Mouse (Mus musculus): ENCODE measurements at regions not wholly inside any gene's neighbourhood (a gene's known extent, or its start where the extent isn't known, plus 50 kb on each side); places are given as distances from the start of the nearest gene placed in this dataset.
A peak's percentile ranks its signal among the peaks of the same experiment; 100 is the strongest.

DNA sequence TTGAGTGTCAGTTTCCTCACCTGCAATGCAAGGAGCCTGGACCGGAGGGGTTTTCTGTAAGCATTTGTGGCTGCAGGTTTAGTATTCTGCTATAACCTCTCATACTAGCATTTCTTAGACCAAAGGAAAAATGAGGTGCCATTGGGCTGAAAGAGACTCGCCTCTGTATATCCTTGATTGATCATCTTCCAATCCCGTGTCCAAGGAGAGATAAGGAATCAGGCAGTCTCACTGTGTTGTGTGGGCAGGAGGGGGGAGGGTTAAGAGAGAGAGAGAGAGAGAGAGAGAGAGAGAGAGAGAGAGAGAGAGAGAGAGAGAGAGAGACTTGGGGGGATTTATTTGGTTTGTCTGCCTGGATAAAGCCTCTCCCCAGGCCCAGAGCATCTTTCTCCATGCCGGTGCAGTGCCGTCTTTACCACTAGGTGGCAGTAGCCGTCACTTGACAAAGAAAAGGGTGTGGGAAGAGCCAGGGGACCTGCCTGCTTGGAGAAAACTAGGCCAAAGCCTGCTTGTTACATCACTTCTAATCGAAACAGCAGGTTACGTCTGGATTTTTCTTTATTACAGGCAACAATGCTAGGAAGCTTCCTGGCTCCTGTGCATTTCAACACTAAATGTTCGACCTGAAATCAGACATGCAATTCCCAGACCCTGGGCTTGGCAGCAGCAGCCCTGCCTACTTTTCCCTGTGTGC lies 56.1 kb upstream of the Ces5a start:
- peak; percentile 85 for DNase-seq

DNA sequence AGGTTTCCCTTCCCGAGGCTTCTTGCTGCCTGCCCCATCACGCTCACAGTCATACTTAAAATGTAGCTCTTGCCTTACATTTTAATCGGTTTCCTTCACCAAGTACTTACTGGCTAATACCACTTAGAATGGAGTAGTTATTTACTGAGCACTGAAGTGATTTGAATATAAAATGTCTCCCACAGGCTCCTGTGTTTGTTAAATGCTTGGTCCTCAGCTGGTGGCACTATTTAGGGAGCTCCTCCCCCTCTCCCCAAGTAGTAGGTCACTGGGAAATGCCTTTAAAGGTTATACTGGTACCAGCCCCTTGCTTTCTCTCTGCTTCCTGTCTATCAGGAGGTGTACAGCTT lies 56.6 kb upstream of the Ces5a start:
- no peak for DNase-seq

DNA sequence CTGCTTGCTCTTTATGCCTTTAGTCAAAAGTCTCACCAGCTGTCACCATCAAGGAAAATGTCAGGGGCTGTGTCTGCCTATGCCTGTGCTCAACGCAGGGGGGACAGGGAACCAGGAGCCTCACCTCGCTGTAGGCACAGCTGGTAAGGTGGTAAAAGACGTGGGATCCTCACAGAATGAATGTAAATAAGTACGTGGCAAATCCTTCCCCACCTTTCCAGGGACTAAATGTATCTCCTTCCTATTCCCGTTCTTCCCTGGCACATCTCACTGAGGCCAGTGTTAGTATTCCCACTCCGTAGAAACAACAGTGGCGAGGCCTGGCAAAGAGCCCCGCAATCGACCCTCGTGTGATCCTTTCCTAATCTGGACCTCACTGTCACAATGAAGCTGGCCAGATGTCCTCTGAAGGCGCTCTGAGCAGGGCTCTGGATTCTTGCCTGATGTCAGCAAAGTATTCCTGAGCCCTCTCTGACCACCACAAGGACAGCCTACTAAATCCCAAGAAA lies 63.0 kb upstream of the Ces5a start:
- peak; percentile 8 for DNase-seq

DNA sequence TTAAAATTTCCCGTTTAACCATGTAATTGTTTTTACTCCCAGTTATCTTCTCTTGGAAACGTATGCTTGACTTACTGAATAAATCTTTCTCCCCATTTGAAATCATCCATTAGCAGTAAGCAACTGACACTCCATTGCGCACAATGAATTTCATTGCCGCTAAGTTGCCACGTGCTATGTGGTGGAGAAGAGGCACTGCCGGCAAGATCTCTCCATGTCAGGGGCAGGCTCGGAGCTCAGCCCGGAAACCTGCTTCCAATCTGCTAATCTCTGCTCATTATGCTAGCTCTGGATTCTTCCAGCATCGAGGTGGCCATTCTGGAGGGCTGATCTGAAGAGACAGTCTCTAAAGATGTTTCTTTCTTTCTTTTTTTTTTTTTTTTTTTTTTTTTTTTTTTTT lies 63.7 kb upstream of the Ces5a start:
- DNase-seq, result no peak

DNA sequence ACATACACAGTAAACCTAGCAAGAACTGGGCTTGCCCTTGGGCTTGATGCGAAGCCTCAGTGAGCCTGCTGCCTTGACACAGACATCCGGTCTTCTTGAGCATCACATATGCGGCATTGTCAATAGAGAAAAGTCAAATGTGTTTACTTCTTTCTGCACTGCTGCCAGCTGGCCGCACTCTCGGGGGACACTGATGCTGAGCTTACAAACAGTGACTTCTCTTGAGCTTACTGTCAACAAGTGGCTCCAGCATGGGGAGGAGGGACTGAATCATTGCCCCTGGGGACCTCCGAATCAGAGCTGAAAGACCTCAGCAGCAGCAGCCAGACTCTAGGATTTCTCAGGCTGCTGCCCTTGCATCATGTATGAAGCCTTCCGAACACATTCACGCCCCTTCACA lies 64.1 kb upstream of the Ces5a start:
- peak; percentile 26 for DNase-seq

DNA sequence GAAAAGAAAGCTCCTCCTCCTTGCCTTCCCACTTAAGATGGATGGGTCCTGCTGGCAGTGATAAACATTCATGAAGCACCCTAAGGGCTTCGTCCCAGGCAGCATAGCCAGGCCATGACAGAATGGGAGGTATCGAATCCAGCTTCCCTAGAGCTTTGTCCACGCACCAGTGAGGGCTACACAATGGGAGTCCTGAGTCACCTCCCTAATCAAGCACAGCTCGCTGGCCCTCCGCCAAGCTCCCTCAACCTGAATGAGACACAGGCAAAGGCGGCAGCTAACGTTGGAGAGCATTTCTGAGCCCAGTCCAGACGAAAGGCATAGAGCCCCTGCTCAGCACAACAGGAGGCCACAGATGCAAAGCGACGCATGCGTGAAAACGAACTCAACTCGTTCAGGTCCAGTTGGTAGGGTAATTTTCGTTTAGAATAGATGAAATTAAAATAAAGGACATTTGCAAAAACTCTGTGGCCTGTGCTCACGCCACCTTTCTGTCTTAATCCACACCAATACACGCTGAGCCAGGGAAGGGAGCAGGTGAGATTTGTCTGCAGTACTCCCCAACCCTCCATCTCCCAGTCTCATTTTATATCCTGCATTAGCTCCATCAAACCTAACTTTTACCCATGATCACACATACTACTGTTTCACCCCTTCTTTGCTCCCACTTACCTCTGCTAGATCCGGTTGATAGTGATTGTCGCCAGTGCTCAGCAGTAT lies 91.3 kb upstream of the Ces5a start:
- DNase-seq, result peak; percentile 29

DNA sequence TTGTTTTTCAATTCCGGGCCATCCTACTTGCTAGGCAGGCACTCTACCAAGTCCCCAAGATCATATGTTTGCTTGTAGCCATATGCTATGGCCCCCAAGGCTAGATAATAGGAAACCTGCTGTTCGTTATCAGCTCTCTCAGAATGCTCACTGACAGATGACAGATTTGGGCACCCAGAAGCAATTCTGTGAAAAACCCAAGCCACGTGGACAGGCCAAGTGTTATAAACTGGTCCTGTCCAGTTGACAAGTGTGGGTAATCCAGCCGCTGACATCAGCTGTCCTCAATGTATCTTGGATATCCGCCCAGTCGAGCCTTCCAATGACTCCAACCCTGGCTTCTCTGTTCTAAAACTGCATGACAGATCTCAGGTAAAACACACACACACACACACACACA lies 92.0 kb upstream of the Ces5a start:
- no peak for DNase-seq

DNA sequence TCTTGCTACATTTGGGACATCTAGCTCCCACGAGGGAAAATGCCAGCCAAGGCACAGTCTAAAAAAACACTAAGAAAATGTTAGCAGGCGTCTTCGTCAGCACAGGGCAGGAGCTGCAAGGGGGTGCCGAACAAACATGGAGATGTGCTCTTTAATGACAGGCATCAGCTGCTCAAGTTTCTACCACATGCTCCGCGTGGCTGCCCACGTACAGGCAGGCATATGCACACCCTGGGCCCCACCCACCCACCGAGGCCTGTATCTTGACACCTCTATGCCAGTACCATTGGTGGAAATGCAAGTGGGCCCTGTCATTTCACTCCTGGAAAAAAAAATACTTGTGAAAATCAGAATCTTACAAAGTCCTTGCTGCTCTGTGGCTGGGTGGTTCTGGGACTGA lies 97.3 kb upstream of the Ces5a start:
- no peak for DNase-seq

DNA sequence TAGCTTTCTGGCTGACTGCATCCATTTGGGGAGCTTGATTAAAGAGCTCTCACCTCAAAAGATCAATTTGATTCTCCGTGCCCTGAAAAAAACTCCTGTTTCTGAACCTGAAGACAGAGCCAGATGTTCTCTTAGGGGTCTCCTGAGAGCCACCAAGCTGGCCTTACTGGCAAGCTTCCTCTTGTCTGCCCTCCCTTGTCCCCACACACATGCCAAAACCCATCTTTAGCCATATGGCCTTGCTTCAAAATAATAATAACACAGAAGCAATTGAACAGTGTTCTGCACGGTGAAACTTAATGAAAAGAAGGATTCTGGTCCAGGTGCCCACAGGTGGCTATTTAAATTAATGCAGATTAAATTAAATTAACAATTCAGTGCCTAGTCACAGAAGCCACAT lies 107.1 kb upstream of the Ces5a start:
- no peak for DNase-seq

DNA sequence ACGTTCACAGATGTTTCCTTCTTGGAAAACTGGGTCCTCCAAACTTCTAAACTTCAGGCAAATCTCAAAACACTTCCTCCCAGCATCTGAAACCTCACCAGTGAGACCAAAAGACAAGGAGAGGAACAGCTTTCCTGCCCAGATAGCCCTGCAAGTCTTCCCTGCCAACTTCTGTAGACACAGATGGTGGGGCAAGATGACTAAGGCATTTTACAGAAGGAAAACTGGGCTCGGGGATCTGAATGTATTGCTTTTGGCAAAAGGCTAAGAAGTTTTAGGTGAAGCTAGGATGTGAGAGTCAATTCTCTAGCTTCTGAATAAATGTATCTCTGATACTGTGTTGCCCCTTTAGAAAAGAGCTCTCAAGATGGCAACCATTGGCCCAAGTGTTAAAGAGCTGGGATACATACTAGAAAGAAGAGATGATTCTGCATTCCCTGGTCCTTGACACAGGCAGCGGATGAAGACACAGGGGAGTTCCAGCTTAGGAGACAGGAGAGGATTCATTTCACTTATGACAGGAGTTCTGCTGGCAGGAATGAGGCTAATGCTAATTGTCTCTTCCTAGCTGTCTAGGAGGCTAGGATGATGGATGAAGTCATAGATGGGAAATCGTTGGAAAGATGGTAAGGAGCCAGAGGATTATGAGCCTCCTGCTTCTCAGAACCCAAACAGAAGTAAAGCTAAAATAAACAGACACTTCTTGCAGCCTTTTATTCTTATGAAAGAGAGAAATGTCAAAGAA lies 108.0 kb upstream of the Ces5a start:
- no peak for DNase-seq

DNA sequence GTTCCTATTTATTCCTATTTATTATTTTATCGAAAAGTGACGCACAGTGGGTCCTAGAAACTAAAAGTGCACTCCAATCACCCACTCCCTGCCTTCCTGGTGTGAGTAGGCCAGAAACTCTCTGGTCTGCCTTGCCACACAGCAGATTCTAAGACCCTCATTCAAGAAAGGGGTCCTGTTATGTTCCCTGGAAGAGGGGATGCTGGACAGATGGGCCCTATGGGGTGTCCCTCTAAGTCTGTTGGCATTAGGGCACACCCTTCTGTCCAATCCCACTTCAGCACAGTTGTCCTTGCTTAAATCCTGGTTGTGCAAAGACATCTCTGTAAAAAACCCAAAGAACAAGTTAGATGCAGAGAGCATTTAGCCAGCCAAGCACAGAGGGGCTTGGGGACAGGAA lies 117.8 kb upstream of the Ces5a start:
- no peak for DNase-seq

DNA sequence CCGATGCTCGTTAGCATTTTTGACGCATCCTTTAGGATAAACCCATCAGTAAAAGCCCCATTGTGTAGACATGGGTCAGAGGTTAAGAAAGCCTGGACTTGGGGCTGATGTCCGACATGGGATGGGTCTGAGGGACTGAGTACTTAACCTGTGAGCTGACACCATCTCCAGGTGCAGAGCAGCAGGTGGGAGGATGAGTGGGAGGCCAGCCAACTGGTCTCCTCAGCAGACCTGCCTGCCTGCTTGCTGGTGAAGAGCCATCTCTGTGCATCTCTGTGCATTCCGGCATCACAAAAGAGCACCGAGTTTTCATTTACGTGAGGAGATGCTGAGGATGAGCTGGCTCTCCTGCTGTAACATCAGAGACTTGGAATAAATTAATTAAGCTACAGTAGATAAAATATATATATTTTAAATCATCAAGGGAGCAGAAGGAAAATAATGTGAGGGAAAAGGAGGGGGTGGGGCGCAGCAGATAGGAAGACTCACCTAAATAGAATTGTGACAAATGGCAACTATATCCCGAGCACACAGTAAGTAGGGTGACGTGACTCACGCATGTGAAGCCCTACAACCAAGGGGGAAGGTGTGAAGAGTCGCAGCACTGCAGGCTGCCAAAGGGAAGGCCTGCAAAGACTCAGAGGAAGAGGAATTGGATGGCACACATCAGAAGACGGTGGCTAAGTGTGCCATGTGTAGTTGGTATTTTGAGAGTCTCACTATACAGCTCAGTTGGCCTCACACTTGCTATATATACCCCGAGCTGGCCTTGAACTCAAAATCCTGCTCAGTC lies 118.5 kb upstream of the Ces5a start:
- no peak for DNase-seq

DNA sequence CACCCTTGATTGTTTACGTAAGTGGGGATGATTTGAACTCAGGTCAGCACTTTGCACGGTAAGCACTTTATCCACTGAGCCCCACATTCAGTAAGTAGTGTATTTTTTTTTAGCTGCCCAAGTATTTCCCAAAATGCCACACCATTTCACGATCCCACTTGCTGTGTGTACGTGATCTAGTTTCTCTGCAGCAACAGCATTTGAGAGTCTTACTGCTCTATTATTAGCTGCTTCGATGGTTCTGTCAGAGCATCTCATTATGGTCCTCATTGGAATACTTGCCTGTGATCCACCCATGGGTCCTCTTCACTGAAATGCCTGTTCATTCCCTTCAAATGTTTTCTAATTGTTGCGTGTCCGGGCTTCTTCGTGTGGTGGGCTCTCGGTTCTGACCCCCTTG lies 120.1 kb upstream of the Ces5a start:
- no peak for DNase-seq

DNA sequence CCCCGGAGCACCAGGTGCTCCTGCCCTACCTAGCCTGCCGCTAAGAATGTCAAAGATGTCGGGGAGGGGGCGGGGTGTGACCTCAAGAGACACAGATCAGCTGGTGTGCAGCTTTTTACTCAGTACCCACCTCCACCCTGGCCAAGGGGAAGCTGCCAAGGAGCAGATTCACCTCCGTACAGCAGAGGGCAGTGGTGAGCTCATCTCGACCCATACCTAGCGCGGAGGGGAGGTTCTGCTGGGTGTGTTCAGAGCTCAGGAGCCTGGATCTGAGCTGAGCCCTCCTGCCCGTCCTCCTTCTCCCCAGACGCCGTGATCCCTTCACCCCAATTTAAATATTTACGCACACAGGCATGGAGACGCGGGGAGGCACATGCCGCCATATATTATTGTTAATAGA lies 126.1 kb upstream of the Ces5a start:
- peak; percentile 75 for DNase-seq

DNA sequence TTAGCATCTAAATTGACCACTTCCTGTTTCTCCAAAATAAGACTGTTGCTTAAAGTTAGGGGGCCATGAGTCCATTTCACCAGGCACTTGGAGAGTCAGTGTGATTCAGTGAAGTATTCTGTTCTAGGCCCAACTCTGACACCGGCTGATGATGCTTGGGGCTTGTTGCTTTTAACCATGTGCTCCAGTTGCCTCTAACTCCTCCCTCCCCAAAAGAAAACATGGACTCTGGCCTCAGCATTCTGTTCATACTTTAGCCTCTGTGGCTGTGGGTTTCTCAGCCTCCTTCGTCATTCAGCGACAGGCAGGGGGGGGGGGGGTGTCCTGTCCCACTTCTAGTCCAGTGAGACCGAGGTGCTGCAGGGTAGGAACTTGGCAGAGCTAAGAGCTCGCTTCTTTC lies 126.6 kb upstream of the Ces5a start:
- DNase-seq, result no peak

DNA sequence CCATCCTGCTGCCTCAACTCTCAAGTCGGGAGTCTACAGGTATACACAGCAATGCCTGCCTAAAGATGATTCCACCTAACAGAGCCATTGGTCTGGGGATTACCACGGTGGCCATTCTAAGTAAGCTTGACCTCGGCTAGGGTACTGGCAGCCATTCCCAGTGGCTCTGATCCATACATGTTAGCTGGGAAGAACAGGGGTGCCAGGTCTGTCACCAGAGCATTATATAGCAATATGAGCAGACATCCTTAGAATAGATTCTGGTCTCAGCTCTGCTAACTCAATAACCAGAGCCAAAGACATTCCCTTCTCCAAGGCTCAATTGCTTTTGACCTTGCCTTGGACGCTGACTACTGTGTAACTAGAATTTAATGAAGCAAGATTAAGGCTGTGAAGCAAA lies 128.2 kb upstream of the Ces5a start:
- no peak for DNase-seq

DNA sequence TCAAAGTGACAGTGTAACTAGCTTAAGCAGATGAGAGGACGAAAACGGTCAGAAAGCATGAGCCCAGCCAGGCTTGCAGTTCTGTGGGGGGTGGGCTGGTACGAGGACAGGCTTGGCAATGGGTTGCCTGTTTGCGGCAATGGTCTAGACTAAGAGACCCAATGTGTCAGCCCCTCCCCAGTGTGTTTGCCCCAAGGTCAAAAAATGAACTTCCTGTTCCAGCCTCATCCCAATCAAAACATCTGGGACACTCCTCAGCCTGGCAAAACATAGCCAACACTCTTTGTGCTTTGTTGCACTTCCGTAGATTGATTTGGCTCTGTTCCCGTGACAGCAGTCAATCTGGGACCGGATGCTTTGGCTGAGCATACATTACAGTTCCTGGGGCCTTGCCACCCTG lies 132.7 kb upstream of the Ces5a start:
- no peak for DNase-seq

DNA sequence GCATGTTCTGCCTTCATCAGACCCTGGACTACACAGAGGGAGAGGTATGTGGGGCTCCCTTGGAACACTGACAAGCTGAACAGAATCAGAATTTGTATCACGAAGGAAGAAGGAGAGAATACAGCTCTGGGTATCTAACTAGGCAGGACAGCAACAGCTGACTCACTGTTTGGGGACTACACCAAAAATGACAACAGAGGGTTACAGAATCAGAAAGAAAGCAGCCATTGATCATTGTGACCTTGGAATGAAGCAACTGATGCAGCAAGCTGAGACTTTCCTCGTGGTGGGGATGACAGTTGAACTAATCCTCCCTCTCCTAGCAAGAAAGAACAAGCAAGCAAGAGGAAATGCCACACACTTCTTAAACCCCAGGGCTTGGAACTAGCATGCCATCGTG lies 135.0 kb upstream of the Gnao1 start:
- DNase-seq, result no peak

DNA sequence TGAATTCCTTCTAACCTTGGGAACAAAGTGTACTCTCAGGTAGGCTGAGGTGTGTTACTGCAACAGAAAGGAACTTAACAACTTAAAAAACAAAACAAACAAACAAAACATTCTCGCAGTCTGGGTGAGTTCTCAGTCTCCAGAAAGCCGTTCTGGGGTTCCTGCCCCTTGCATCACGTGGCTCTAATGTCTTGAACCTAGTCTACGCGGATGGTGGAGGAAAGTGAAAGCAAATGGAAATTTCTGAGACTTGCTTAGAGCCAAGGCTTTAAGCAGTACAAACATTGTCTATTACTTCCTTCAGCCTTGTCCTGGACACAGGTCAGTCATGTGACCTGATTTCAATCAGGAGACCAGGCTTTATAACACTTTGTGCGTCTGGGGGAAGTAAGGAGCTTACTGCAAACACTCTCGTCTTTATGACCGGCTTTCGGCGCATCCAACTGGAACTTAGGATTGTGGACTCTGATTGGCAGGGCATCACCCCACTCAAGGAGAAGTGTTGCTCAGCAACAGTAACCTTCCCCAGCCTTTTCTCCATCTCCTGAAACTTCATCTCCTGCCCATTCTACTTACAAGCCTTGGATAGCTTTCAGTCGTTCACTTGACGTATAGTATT lies 125.9 kb upstream of the Gnao1 start:
- no peak for DNase-seq

DNA sequence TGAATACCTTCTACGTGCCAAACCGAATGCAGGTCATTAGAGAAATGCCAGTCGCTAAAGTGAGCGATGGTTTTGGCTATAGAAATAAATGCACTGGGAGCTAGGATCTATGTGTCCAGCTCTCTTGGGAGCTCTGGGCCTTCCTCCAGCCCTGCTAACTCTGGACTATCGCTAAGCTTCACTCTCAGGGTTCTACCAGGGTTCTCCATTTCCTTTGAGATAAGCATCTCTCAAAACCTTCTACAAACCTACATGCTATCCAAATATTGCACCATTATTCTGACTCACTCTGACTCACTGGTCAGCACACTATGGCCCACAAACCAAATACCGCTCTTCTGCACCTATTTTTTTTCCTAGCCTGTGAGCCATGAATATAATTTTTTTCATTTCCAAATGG lies 125.4 kb upstream of the Gnao1 start:
- DNase-seq, result no peak

DNA sequence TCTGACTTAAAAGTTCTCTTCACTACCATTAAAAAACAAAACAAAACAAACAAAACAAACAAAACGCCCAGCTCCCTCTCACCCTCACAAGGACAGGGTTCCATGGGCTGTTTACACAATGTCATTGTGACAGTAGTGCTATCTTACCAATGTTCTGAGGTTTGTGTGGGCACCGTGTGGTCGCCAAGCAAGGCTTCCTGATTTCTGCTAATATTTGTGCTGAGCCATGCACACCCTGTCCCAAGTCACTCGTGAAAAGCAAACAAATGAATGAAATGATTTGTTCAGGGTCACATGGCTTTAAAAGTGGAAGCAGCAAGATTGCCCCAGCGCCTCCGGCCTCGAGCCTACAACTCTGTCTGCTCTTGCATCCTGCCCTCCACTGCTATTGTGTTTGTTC lies 120.9 kb upstream of the Gnao1 start:
- DNase-seq, result no peak

DNA sequence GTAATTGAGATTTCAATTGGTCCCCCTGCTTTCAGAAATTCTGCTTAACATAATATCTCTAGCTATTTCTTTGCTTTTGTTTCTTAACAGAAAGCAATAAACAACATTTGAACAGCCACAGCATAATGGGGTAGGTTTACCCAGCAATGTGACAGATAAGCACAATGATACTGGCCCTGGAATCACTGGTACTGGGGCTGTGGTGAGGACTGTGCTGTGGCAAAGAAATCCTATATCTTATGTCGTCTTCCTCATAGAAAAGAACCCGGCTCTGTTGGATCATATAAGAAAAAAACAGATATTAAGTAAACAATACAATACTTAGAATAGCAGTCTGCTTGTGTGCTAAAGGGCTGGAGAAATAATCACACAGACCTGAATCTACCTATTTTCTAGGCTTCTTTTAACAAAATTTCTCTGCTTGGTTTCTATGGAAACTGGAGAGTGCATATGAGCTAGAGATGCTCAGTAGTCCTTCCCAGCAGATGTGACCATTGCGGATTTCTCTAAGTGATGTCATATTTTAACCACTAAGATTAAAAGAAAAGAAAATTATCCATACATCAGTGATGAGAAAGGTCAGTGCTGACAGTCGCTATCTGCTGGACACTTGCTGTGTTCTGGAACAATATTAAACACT lies 119.8 kb upstream of the Gnao1 start:
- no peak for DNase-seq
